Mouse (Mus musculus) heart, adult 2 months (tissue): ENCODE results near the gene Dhx40.

ENCODE experiments used
- CTCF ChIP-seq: fragments of 200-600 bp; IDR thresholded peaks from 2 replicates; pipeline ENCODE4 v1.8.1; 2022; ENCODE audit warnings: antibody characterized with exemption, mild to moderate bottlenecking, moderate library complexity
- EP300 ChIP-seq: fragments of 200-500 bp; IDR thresholded peaks from 2 replicates; pipeline ENCODE4 v1.6.1; 2011; ENCODE audit warnings: low read depth, low read length, control low read depth; ENCODE audit not compliant: insufficient read depth
- POLR2A ChIP-seq: fragments of 200-500 bp; IDR thresholded peaks from 2 replicates; pipeline ENCODE4 v1.6.1; 2011; ENCODE audit warnings: mild to moderate bottlenecking, low read depth, low read length, control low read depth; ENCODE audit not compliant: insufficient read depth

DNA sequence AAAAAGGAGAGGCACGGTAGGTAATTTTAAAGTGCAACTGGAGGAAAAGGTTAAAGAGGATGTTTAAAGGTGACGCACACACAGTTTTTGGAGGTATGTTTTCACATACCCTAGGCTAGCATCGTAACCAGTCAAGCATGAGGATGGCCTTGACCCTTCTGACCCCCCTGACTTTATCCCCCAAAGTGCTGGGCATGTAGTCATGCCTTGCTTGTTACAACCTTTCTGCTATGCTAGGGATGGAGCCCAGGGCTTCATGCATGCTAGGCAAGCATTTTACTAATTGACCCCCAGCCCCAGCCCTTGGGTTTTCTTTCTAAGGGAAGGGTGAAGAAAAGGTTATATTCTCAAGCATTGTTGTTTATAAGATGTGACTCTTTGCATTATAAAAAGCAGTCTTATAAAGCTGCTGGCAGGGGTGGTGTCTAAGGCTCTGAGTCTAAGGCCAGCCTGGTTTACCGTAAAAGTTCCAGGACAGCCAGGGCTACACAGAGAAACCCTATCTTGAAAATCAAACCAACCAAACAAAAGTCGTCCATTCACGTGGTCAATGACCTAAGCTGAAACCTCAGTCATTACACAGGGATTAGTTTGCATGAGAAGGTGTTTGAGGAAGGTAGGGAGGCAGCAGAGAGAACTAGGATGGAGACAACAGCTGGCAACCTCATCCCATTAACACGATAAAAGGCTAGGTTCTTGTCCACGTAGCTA lies 27.2 kb upstream of the Dhx40 start:
- TF ChIP-seq CTCF (no peak), POLR2A (no peak), EP300 (no peak)
